Mouse (Mus musculus): ENCODE measurements around the gene Frmd4b. TPM values are rescaled to one million over a fixed set of nuclear protein-coding genes. Genes with fewer than 3 reads are reported as not detected.

Frmd4b gene
- polyA plus RNA-seq, 1 experiment from 2014 or later, result 12.9 TPM

GRCm38 (mm10) chr6:97303277-97304109 is 313.8 kb downstream of the Frmd4b start:
- Histone ChIP-seq H3K36me3 (peaks cover 13% of the 10 kb centered on the region; the same call in 1 of the 2 replicates), H3K4me1 (replicated peaks) (no peaks in the 10 kb centered on the region), H3K27ac (no peak overlapping the region), H3K9me3 (no peaks in the 10 kb centered on the region), H3K4me2 (no peak overlapping the region), H3K9ac (replicated peaks) (no peak overlapping the region), H3K4me3 (replicated peaks) (no peak overlapping the region), H3K27me3 (no peaks in the 10 kb centered on the region)
- ATAC-seq (ENCODE audit: insufficient number of reproducible peaks, insufficient read depth, low FRiP score, low TSS enrichment, low read depth), result no peak
- WGBS, result 86% methylated on average over 9 of the region's 9 CpGs

- Histone ChIP-seq H3K4me3 (replicated peaks) (no peak overlapping the region), H3K9me3 (no peaks in the 10 kb centered on the region), H3K27ac (no peak overlapping the region), H3K4me2 (no peak overlapping the region), H3K9ac (replicated peaks) (no peak overlapping the region), H3K4me1 (replicated peaks) (no peaks in the 10 kb centered on the region), H3K36me3 (peaks cover 19% of the 10 kb centered on the region; the same call in 1 of the 2 replicates), H3K27me3 (no peaks in the 10 kb centered on the region)
- WGBS, result 84% methylated on average over 7 of the region's 7 CpGs
- ATAC-seq (ENCODE audit: insufficient number of reproducible peaks, insufficient read depth, low FRiP score, low TSS enrichment, low read depth), result no peak
Observed at GRCm38 (mm10) chr6:97302303-97302702, 315.0 kb downstream of the Frmd4b start.

GRCm38 (mm10) chr6:97300659-97301058 is 316.7 kb downstream of the Frmd4b start:
- Histone ChIP-seq H3K4me2 (no peak overlapping the region), H3K36me3 (peaks cover 22% of the 10 kb centered on the region), H3K9me3 (no peaks in the 10 kb centered on the region), H3K4me3 (replicated peaks) (no peak overlapping the region), H3K27ac (no peak overlapping the region), H3K9ac (replicated peaks) (no peak overlapping the region), H3K27me3 (no peaks in the 10 kb centered on the region), H3K4me1 (replicated peaks) (no peaks in the 10 kb centered on the region)
- no peak for ATAC-seq (ENCODE audit: insufficient number of reproducible peaks, insufficient read depth, low FRiP score, low TSS enrichment, low read depth)
- 84% methylated on average over 6 of the region's 6 CpGs for WGBS

GRCm38 (mm10) chr6:97300180-97300579 is 317.2 kb downstream of the Frmd4b start:
- Histone ChIP-seq H3K9me3 (no peaks in the 10 kb centered on the region), H3K27ac (no peak overlapping the region), H3K27me3 (no peaks in the 10 kb centered on the region), H3K9ac (replicated peaks) (no peak overlapping the region), H3K36me3 (peaks cover 26% of the 10 kb centered on the region), H3K4me1 (replicated peaks) (no peaks in the 10 kb centered on the region), H3K4me2 (no peak overlapping the region), H3K4me3 (replicated peaks) (no peak overlapping the region)
- 92% methylated on average over 6 of the region's 6 CpGs for WGBS
- no peak for ATAC-seq (ENCODE audit: insufficient number of reproducible peaks, insufficient read depth, low FRiP score, low TSS enrichment, low read depth)

GRCm38 (mm10) chr6:97297151-97297550 is 320.2 kb downstream of the Frmd4b start:
- ATAC-seq (ENCODE audit: insufficient number of reproducible peaks, insufficient read depth, low FRiP score, low TSS enrichment, low read depth), result no peak
- Histone ChIP-seq H3K4me1 (replicated peaks) (no peaks in the 10 kb centered on the region), H3K4me2 (no peak overlapping the region), H3K9ac (replicated peaks) (no peak overlapping the region), H3K9me3 (no peaks in the 10 kb centered on the region), H3K27me3 (no peaks in the 10 kb centered on the region), H3K27ac (no peak overlapping the region), H3K36me3 (peaks cover 22% of the 10 kb centered on the region), H3K4me3 (replicated peaks) (no peak overlapping the region)
- WGBS, result 88% methylated on average over 3 of the region's 3 CpGs

DNA sequence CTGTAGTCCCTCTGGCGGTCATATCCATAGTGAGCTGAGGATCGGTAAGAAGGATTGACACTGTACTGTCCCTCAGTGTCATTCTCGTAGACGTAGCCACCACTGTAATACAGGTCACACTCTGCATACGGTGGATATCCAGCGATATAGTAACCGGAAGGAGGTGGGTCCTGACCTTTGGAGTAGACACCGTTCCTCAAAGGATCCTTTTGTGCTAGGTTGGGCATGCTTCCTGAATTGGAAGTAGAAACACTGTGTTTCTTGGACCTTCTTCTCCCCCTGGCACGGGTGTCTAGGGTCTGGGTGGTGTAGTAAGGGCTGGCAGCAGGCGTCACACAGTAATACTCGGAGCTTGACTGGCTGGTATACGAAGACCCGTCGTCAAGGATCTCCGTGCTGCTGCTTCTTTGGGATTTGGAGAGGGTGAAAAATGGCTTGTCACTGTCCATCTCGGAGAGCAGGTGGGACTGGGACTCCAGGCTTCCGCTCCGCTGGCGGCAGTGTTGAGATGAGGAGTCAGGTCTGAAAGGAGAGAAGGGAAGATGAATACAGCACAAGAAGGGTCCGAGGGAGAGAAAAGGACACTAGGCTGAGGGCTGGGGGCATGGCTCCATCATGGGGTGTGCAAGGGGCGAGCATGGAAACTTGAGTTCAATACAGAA is 321.3 kb downstream of the Frmd4b start:
- 95% methylated on average over 21 of the region's 21 CpGs for WGBS
- Histone ChIP-seq H3K4me3 (replicated peaks) (no peak overlapping the region), H3K4me2 (no peak overlapping the region), H3K9me3 (no peaks in the 10 kb centered on the region), H3K4me1 (replicated peaks) (peaks cover 5% of the 10 kb centered on the region; the same call in 1 of the 2 replicates), H3K27me3 (no peaks in the 10 kb centered on the region), H3K27ac (no peak overlapping the region), H3K36me3 (peaks cover 22% of the 10 kb centered on the region), H3K9ac (replicated peaks) (no peak overlapping the region)
- ATAC-seq (ENCODE audit: insufficient number of reproducible peaks, insufficient read depth, low FRiP score, low TSS enrichment, low read depth), result no peak

DNA sequence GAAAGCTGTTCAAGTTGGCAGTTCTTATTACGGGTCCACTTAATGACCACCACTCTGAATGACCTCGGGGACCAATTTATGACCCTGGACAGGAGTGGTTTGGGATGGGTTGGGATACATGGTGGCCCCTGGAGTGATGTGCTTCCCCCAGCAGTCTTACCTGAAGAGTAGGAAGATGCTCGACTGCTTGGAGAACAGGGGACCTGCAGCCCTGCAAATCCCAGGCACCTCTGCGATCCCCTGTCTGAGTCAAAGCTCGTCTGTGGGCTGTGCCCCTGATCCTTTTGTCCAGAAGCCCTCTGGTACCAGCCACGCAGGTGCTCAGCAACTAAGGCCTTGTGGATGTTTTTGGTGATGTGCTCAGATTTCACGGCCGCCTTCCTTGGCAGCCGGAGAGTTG is 321.9 kb downstream of the Frmd4b start:
- Histone ChIP-seq H3K27ac (no peak overlapping the region), H3K27me3 (no peaks in the 10 kb centered on the region), H3K36me3 (peaks cover 22% of the 10 kb centered on the region), H3K4me3 (replicated peaks) (no peak overlapping the region), H3K4me1 (replicated peaks) (peaks cover 5% of the 10 kb centered on the region; the same call in 1 of the 2 replicates), H3K4me2 (no peak overlapping the region), H3K9ac (replicated peaks) (no peak overlapping the region), H3K9me3 (no peaks in the 10 kb centered on the region)
- WGBS, result 87% methylated on average over 9 of the region's 9 CpGs
- ATAC-seq (ENCODE audit: insufficient number of reproducible peaks, insufficient read depth, low FRiP score, low TSS enrichment, low read depth), result no peak

DNA sequence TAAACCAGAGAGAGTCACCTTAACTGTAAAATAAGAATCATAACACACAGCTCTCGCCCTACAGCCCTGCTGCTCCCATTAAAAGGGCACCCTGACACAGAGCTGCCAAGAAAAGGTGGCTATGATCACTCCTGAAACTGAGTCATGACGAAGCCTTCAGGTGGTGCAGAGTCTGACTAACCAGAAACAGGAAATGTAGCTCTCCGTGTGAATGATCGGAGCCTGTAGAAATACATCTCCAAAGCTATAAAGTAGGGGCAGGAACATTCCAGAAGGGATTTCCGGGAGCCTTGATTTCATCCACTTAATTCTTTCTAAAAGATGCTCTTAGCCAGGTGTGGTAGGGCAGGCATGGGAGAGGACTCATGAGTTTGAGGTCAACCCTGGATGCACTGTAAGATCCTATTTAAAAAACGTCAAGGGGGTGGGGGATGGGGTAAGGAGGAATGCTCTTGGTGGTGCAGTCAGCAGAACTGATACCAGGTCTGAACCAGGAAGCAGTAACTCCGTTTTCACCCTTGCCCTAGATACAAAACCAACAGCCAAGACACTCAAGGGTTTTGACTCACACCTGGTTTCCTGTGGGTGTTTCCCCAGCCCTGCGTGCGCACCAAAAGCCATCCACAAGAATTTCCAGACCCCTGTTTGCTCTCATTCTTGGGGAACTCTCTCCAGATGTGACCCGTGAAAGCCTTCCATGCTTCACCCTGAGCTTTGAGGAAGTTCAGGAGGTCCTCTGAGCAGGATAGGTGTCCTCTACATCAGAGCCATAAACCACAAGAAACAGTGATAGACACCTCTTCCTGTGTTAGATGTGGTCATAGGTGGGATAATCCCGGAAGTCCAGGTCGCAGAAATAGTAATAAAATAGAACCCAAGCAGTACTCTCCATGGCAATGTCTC is 323.4 kb downstream of the Frmd4b start:
- Histone ChIP-seq H3K4me2 (no peak overlapping the region), H3K9me3 (no peaks in the 10 kb centered on the region), H3K9ac (replicated peaks) (no peak overlapping the region), H3K4me3 (replicated peaks) (no peak overlapping the region), H3K27me3 (no peaks in the 10 kb centered on the region), H3K36me3 (peaks cover 22% of the 10 kb centered on the region), H3K27ac (no peak overlapping the region), H3K4me1 (replicated peaks) (peaks cover 11% of the 10 kb centered on the region; the same call in 1 of the 2 replicates)
- 80% methylated on average over 12 of the region's 12 CpGs for WGBS
- no peak for ATAC-seq (ENCODE audit: insufficient number of reproducible peaks, insufficient read depth, low FRiP score, low TSS enrichment, low read depth)

- no peaks in the 10 kb centered on the region for H3K9me3 ChIP-seq
- peaks cover 19% of the 10 kb centered on the region for H3K36me3 ChIP-seq
- 78% methylated on average over 5 of the region's 5 CpGs for WGBS
- no peaks in the 10 kb centered on the region for H3K27me3 ChIP-seq
- H3K27ac ChIP-seq, result no peak overlapping the region
- no peak overlapping the region for H3K4me2 ChIP-seq
- no peak for ATAC-seq (ENCODE audit: insufficient number of reproducible peaks, insufficient read depth, low FRiP score, low TSS enrichment, low read depth)
- H3K4me1 ChIP-seq (replicated peaks), result peaks cover 11% of the 10 kb centered on the region
- no peak overlapping the region for H3K4me3 ChIP-seq (replicated peaks)
- no peak overlapping the region for H3K9ac ChIP-seq (replicated peaks)
Observed at GRCm38 (mm10) chr6:97292894-97293293, 324.4 kb downstream of the Frmd4b start.

- 88% methylated on average over 3 of the region's 3 CpGs for WGBS
- no peak for ATAC-seq (ENCODE audit: insufficient number of reproducible peaks, insufficient read depth, low FRiP score, low TSS enrichment, low read depth)
- Histone ChIP-seq H3K4me3 (replicated peaks) (no peak overlapping the region), H3K27me3 (no peaks in the 10 kb centered on the region), H3K9me3 (no peaks in the 10 kb centered on the region), H3K4me1 (replicated peaks) (peaks cover 11% of the 10 kb centered on the region), H3K9ac (replicated peaks) (no peak overlapping the region), H3K27ac (no peak overlapping the region), H3K36me3 (peaks cover 16% of the 10 kb centered on the region), H3K4me2 (no peak overlapping the region)
Observed at GRCm38 (mm10) chr6:97292096-97292495, 325.2 kb downstream of the Frmd4b start.

Measured in limb, embryonic 12.5 days (tissue).